Mouse (Mus musculus) thymus, postnatal 0 days (tissue): ENCODE data around the gene Hoxa10. TPM values are rescaled to one million over a fixed set of nuclear protein-coding genes. Genes with fewer than 3 reads are reported as not detected.
A peak's percentile ranks its signal among the peaks of the same experiment; 100 is the strongest.

Experiments used
- DNase-seq: peaks from one replicate; pipeline ENCODE4 v3.0.0-alpha.2; 2015; ENCODE audit warnings: low spot score
- microRNA counts: library from miRNA; unstranded; fragments of <30 nt; microRNA quantifications from one replicate; lab custom pipeline; 2015
- microRNA-seq: library from miRNA; unstranded; fragments of <30 nt; microRNA quantifications from one replicate; pipeline ENCODE4, GENCODE M21; 2016; ENCODE audit warnings: borderline number of aligned reads
- polyA plus RNA-seq: library from polyadenylated mRNA; unstranded; fragments of >200 nt; fragmentation: Nextera tagmentation; extraction: Ambion mirVana; gene quantifications from 2 replicates; pipeline ENCODE4 v1.2.1, GENCODE M21; 2015

Hoxa10 gene
- polyA plus RNA-seq, 1 experiment from 2014 or later = 0.08 TPM

DNA sequence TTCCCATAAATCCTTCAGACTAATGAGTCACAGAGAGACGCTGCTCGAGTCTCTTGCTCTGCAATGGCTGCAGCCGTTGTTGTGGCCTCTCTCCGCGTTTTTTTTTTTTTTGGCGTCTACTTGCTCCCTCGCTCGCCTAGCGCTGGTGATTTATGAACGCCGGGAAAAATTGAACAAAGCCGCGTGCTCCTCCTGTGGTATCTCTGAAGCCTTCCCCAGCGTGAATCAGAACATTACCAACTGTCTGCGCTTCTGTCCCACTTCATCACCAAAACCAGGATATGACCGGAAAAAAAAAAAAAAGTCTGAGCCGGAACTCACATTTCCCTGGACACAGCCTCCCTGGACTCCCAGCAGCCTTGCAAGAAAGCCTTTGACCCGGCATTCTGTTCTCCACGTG, 55.4 kb downstream of the Hoxa10 start:
- DNase-seq = no peak

- DNase-seq = no peak
Observed at GRCm38 (mm10) chr6:52184668-52185067, 56.0 kb downstream of the Hoxa10 start.

GRCm38 (mm10) chr6:52183311-52184080, 57.2 kb downstream of the Hoxa10 start:
- DNase-seq = no peak

DNA sequence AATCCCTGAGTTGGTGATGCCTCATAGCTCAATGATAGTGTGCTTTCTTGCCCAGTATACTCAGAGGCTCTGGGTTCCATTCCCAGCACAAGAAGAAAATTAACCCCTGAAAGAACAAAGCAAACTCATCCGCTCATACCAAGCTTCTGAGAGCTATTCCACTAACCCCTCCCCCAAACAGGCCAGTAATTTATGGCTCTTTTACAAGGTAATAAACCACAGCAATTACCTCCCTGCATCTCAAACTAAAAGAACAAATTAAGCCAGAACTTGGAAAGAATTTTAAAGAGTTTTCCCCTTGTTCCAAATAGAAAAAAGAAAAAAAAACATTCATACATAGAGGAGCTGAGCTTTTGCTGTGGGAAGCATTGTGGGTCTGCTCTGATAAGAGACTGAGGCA, 57.9 kb downstream of the Hoxa10 start:
- no peak for DNase-seq

- no peak for DNase-seq
Observed at GRCm38 (mm10) chr6:52182030-52182429, 58.6 kb downstream of the Hoxa10 start.

MicroRNAs within 50 kb of the gene (microRNA counts, 519-probe panel; counts per million panel counts)
- microRNA mmu-miR-196b (lab: Ali Mortazavi, UCI) = 473 counts per million, percentile 71 among the panel's probes with 10 or more counts

Small RNA genes lying within 50 kb of the gene (microRNA-seq; reads per million reads assigned to microRNA genes)
- gene Mir196b = 227 reads per million, percentile 55 among the genes with 10 or more reads in this experiment

Other genes starting within 250 kb of the Hoxa10 start
- gene Skap2, start 228.3 kb downstream of the Hoxa10 start, polyA plus RNA-seq = 24.2 and 24.6 TPM in 2 replicates
- 0.44 and 0.45 TPM in 2 replicates for gene Hoxa1, start 82.5 kb downstream of the Hoxa10 start, polyA plus RNA-seq
- gene Hoxa2, start 76.0 kb downstream of the Hoxa10 start, polyA plus RNA-seq = 5.1 and 5.4 TPM in 2 replicates
- gene 5730596B20Rik, start 63.4 kb downstream of the Hoxa10 start, polyA plus RNA-seq = 0.24 and 0.25 TPM in 2 replicates
- gene Hoxa4, start 49.1 kb downstream of the Hoxa10 start, polyA plus RNA-seq = 0.27 and 0.39 TPM in 2 replicates
- gene Hoxa5, start 36.3 kb downstream of the Hoxa10 start, polyA plus RNA-seq = 0.06 and 0.21 TPM in 2 replicates
- gene Hoxa6, start 32.1 kb downstream of the Hoxa10 start, polyA plus RNA-seq = not detected in 2 replicates
- 1.1 and 1.2 TPM in 2 replicates for gene Hoxa3, start 27.5 kb downstream of the Hoxa10 start, polyA plus RNA-seq
- gene Gm28308, start 27.5 kb downstream of the Hoxa10 start, polyA plus RNA-seq = not detected in 2 replicates
- gene Hoxa7, start 19.0 kb downstream of the Hoxa10 start, polyA plus RNA-seq = 0.71 and 1.4 TPM in 2 replicates
- 0.62 and 0.81 TPM in 2 replicates for gene Hoxa9, start 9.8 kb downstream of the Hoxa10 start, polyA plus RNA-seq
- gene Hoxa11, start 5.0 kb upstream of the Hoxa10 start, polyA plus RNA-seq = not detected in 2 replicates
- gene Hoxa13, start 20.0 kb upstream of the Hoxa10 start, polyA plus RNA-seq = not detected in 2 replicates
- gene Evx1, start 72.6 kb upstream of the Hoxa10 start, polyA plus RNA-seq = not detected in 2 replicates